Mouse (Mus musculus) retina, postnatal 7 days (tissue): ENCODE data around the gene Ptgdr.
"Not testable (repeated sequence)": the region's sequence is repeated elsewhere in the genome, so short reads cannot be mapped to it uniquely, and the experiment has no call there.

Experiments
- DNase-seq: peaks from one replicate; pipeline ENCODE4 v3.0.0-alpha.2; 2012; ENCODE audit warnings: low read depth, low spot score

The Ptgdr gene

DNA sequence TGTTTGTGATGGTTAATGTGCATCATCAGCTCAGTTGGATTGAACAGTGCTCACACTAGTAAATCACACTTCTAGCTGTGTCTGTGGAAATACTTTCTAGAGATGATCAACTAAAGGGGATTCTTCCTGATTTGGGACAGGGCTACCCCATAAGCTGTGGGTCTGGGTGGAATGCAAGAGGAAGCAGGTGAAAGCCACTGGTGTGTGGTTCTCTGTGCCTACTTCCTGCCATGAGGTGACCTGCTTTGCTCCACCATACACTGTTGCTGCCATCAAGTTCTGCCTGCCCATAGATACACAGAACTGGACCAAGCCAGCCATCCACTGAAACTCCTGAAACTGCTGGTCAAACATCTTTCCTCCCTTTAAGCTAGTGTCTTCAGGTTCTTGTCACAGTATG is 46.0 kb downstream of the Ptgdr start:
- not testable (repeated sequence) for DNase-seq
